Mouse (Mus musculus) T-cell, adult 2 months (primary cell): ENCODE results near the gene Olfr485.
"Not testable (repeated sequence)": the region's sequence is repeated elsewhere in the genome, so short reads cannot be mapped to it uniquely, and the experiment has no call there.

Experiments used
- DNase-seq: peaks from one replicate; pipeline ENCODE4 v3.0.0; 2022; ENCODE audit warnings: low spot score

Olfr485 gene

GRCm38 (mm10) chr7:108159771-108160170, at the start of gene Olfr485:
Gene Olfr485 (minus strand): TSS chr7:108159871.
- DNase-seq, result no peak

GRCm38 (mm10) chr7:108196938-108197337, 37.3 kb upstream of the Olfr485 start:
- no peak for DNase-seq

- not testable (repeated sequence) for DNase-seq
Measured at GRCm38 (mm10) chr7:108196337-108196736, 36.7 kb upstream of the Olfr485 start.

- DNase-seq, result not testable (repeated sequence)
Measured at GRCm38 (mm10) chr7:108192714-108193113, 33.0 kb upstream of the Olfr485 start.

GRCm38 (mm10) chr7:108191196-108191595, 31.5 kb upstream of the Olfr485 start:
- DNase-seq, result not testable (repeated sequence)

GRCm38 (mm10) chr7:108185237-108185636, 25.6 kb upstream of the Olfr485 start:
- not testable (repeated sequence) for DNase-seq

- DNase-seq, result not testable (repeated sequence)
Measured at GRCm38 (mm10) chr7:108184401-108184800, 24.7 kb upstream of the Olfr485 start.

- DNase-seq, result not testable (repeated sequence)
Measured at GRCm38 (mm10) chr7:108172642-108173041, 13.0 kb upstream of the Olfr485 start, which contains the start of gene Olfr486. Gene Olfr486 (minus strand): TSS chr7:108172742.

GRCm38 (mm10) chr7:108127349-108127748, 32.3 kb downstream of the Olfr485 start, which contains the start of gene Olfr484:
Gene Olfr484 (minus strand): TSS chr7:108127449.
- no peak for DNase-seq

- DNase-seq, result no peak
Measured at GRCm38 (mm10) chr7:108121416-108121815, 38.3 kb downstream of the Olfr485 start.

GRCm38 (mm10) chr7:108120681-108121080, 39.0 kb downstream of the Olfr485 start:
- DNase-seq, result no peak
